Mouse (Mus musculus): ENCODE measurements around the gene Chd2. TPM values are rescaled to one million over a fixed set of nuclear protein-coding genes. Genes with fewer than 3 reads are reported as not detected.

The Chd2 gene
- polyA plus RNA-seq, 2 experiments: 55.6 to 56.5 TPM

DNA sequence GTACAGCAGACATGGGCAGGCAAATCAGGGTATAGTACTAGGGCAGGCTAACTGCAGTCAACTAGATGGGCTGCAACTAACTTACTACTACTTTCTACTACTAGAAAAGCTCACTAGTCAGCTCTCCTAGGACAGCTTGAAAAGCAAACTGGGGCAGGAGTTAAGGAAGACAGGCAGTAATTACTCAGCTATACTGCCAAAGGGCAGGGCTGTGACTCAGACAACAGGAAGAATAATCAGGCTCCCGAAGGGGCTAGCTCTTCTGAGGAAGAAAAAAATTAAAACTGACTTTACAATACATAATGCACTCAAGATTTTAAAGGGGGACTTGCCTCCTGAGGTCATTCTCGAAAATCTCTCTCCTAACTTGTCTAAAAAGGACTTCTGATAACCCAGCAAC, 8.2 kb downstream of the Chd2 start:
- H3K4me3 ChIP-seq (replicated peaks; ENCODE audit: low read length): no peak overlapping the region
- H3K27me3 ChIP-seq (ENCODE audit: control insufficient read depth, insufficient read depth, low read length): no peaks in the 10 kb centered on the region
- peak overlapping the region; percentile 30; the same call in 1 of the 2 replicates for H3K27ac ChIP-seq (replicated peaks; ENCODE audit: low read depth, low read length)
- WGBS: 58% methylated on average over 2 of the region's 2 CpGs
- ATAC-seq (ENCODE audit: low FRiP score, low read depth) (no peak), DNase-seq (ENCODE audit: low spot score) (no peak)
- H3K36me3 ChIP-seq (ENCODE audit: control insufficient read depth, insufficient read depth, low read length): peaks cover 39% of the 10 kb centered on the region
- no peak for TF ChIP-seq POLR2A (IDR thresholded peaks at IDR 0.05; ENCODE audit: borderline replicate concordance, extremely low read depth, insufficient read depth, insufficient read length)
- no peak overlapping the region for H3K4me2 ChIP-seq (replicated peaks; ENCODE audit: low read depth, low read length, severe bottlenecking)
- peak overlapping the region; percentile 18; the same call in 1 of the 2 replicates for H3K9ac ChIP-seq (ENCODE audit: low read depth, low read length, severe bottlenecking)
- H3K4me1 ChIP-seq (ENCODE audit: control insufficient read depth, insufficient read depth, low read length): peaks cover 23% of the 10 kb centered on the region
- no peaks in the 10 kb centered on the region for H3K9me3 ChIP-seq (ENCODE audit: control insufficient read depth, low read length)

DNA sequence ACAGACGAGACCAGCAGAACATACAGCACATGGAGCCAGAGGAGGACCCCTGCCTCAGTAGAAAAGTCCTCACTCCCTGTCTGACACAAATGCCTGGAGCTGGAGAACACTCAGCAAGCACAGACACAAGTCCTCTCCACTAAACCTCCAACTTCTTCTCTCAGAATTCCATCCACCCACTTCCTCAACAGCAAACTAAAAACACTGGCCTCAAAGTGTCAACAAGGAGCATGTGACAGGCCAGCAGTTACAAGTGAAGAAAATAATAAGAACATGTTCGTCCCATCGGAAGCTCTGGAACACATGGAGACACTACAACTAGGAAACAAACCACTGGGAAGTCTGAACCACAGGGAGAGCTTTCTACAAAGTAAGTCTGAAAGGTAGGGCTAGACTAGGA, 8.7 kb downstream of the Chd2 start:
- H3K36me3 ChIP-seq (ENCODE audit: control insufficient read depth, insufficient read depth, low read length): peaks cover 41% of the 10 kb centered on the region
- no peak overlapping the region for H3K4me2 ChIP-seq (replicated peaks; ENCODE audit: low read depth, low read length, severe bottlenecking)
- no peak overlapping the region for H3K4me3 ChIP-seq (replicated peaks; ENCODE audit: low read length)
- no peaks in the 10 kb centered on the region for H3K27me3 ChIP-seq (ENCODE audit: control insufficient read depth, insufficient read depth, low read length)
- WGBS: 65% methylated on average over 3 of the region's 3 CpGs
- no peaks in the 10 kb centered on the region for H3K9me3 ChIP-seq (ENCODE audit: control insufficient read depth, low read length)
- ATAC-seq (ENCODE audit: low FRiP score, low read depth) (no peak), DNase-seq (ENCODE audit: low spot score) (no peak)
- no peak overlapping the region for H3K9ac ChIP-seq (ENCODE audit: low read depth, low read length, severe bottlenecking)
- peaks cover 23% of the 10 kb centered on the region for H3K4me1 ChIP-seq (ENCODE audit: control insufficient read depth, insufficient read depth, low read length)
- no peak for TF ChIP-seq POLR2A (IDR thresholded peaks at IDR 0.05; ENCODE audit: borderline replicate concordance, extremely low read depth, insufficient read depth, insufficient read length)
- peak overlapping the region; percentile 30; the same call in 1 of the 2 replicates for H3K27ac ChIP-seq (replicated peaks; ENCODE audit: low read depth, low read length)

DNA sequence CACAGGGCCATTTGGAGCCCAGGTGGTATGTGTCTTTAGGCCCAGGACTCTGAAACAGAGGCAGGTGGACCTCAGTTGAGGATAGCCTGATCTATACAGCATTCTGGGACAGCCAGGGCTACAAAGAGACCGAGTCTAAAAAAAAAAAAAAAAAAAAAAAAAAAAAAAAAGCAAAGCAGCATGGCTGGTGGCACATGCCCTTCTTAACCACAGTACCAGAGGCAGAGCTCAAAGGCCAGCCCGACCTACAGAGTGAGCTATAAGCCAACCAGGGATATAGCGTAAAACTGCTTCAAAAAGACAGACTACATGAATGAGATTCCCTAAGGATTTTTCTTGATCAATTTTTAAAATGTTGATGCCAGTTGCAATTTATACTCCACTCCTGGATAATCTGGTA, 9.5 kb downstream of the Chd2 start:
- Histone ChIP-seq H3K9ac (ENCODE audit: low read depth, low read length, severe bottlenecking) (no peak overlapping the region), H3K36me3 (ENCODE audit: control insufficient read depth, insufficient read depth, low read length) (peaks cover 45% of the 10 kb centered on the region), H3K4me1 (ENCODE audit: control insufficient read depth, insufficient read depth, low read length) (peaks cover 22% of the 10 kb centered on the region), H3K9me3 (ENCODE audit: control insufficient read depth, low read length) (no peaks in the 10 kb centered on the region), H3K4me3 (replicated peaks; ENCODE audit: low read length) (no peak overlapping the region), H3K27ac (replicated peaks; ENCODE audit: low read depth, low read length) (0 out of 2 replicates have a peak overlapping the region, but pooled peaks have one; percentile 19), H3K4me2 (replicated peaks; ENCODE audit: low read depth, low read length, severe bottlenecking) (no peak overlapping the region), H3K27me3 (ENCODE audit: control insufficient read depth, insufficient read depth, low read length) (no peaks in the 10 kb centered on the region)
- WGBS: 84% methylated on average over 3 of the region's 3 CpGs
- no peak for ATAC-seq (ENCODE audit: low FRiP score, low read depth)
- no peak for DNase-seq (ENCODE audit: low spot score)
- TF ChIP-seq POLR2A (IDR thresholded peaks at IDR 0.05; ENCODE audit: borderline replicate concordance, extremely low read depth, insufficient read depth, insufficient read length): no peak

DNA sequence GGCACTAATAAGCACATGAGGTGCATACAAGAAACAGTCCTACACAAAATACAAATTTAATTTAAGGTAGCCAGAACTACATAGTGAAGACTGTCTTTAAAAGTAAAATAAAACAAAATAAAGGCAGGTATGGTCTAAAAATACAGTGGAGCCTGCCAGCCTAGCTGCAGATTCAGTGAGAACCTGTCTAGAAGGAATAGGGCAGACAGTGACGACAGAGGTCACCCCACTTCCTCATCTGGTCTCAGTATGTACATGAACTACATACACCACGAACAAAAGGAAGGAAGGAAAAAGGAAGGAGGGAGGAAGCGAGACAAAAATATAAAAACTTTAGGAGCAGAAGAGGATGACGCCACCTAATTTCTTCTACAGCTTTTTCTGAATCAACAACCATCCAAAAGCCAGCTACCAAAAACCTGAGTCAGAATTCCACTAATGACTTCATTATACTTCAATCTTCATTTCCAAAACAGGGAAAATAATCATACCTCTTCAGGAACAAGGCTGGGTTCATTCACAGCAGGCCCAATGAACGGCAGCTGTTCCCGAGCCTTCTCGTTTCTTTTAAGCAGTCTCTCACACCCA, 10.0 kb downstream of the Chd2 start:
- Histone ChIP-seq H3K9ac (ENCODE audit: low read depth, low read length, severe bottlenecking) (no peak overlapping the region), H3K36me3 (ENCODE audit: control insufficient read depth, insufficient read depth, low read length) (peaks cover 47% of the 10 kb centered on the region), H3K4me1 (ENCODE audit: control insufficient read depth, insufficient read depth, low read length) (peaks cover 19% of the 10 kb centered on the region), H3K9me3 (ENCODE audit: control insufficient read depth, low read length) (no peaks in the 10 kb centered on the region), H3K27ac (replicated peaks; ENCODE audit: low read depth, low read length) (0 out of 2 replicates have a peak overlapping the region, but pooled peaks have one; percentile 19), H3K4me2 (replicated peaks; ENCODE audit: low read depth, low read length, severe bottlenecking) (no peak overlapping the region), H3K27me3 (ENCODE audit: control insufficient read depth, insufficient read depth, low read length) (no peaks in the 10 kb centered on the region), H3K4me3 (replicated peaks; ENCODE audit: low read length) (no peak overlapping the region)
- ATAC-seq (ENCODE audit: low FRiP score, low read depth) (no peak), DNase-seq (ENCODE audit: low spot score) (no peak)
- TF ChIP-seq POLR2A (IDR thresholded peaks at IDR 0.05; ENCODE audit: borderline replicate concordance, extremely low read depth, insufficient read depth, insufficient read length): no peak
- WGBS: 65% methylated on average over 7 of the region's 7 CpGs

DNA sequence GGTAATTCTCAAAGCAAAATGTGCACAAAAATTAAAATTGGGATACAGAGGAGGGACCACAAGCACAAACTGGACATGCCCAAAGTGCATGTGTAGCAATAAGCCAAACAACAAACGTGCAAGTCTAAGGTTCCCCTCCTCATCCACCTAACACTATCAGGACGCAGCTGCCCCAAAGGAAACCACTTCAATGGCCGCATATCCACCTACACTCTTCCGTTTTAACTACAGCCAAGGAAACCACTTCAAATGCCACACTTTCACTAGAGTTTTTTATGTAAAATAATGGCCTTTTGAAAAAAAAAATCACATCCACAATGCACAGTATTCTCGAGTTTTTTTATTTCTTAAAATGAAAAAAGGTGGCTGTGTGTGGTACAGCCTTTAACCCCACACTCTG, 10.8 kb downstream of the Chd2 start:
- no peak overlapping the region for H3K9ac ChIP-seq (ENCODE audit: low read depth, low read length, severe bottlenecking)
- no peaks in the 10 kb centered on the region for H3K27me3 ChIP-seq (ENCODE audit: control insufficient read depth, insufficient read depth, low read length)
- no peak overlapping the region for H3K4me3 ChIP-seq (replicated peaks; ENCODE audit: low read length)
- WGBS: 71% methylated on average over 5 of the region's 5 CpGs
- DNase-seq (ENCODE audit: low spot score): no peak
- no peak overlapping the region for H3K4me2 ChIP-seq (replicated peaks; ENCODE audit: low read depth, low read length, severe bottlenecking)
- H3K4me1 ChIP-seq (ENCODE audit: control insufficient read depth, insufficient read depth, low read length): peaks cover 17% of the 10 kb centered on the region
- H3K27ac ChIP-seq (replicated peaks; ENCODE audit: low read depth, low read length): no peak overlapping the region
- TF ChIP-seq POLR2A (IDR thresholded peaks at IDR 0.05; ENCODE audit: borderline replicate concordance, extremely low read depth, insufficient read depth, insufficient read length): no peak
- no peak for ATAC-seq (ENCODE audit: low FRiP score, low read depth)
- peaks cover 45% of the 10 kb centered on the region for H3K36me3 ChIP-seq (ENCODE audit: control insufficient read depth, insufficient read depth, low read length)
- no peaks in the 10 kb centered on the region for H3K9me3 ChIP-seq (ENCODE audit: control insufficient read depth, low read length)

All from limb, embryonic 14.5 days (tissue).